Mouse (Mus musculus): ENCODE measurements around the gene Tbc1d22b. TPM values are rescaled to one million over a fixed set of nuclear protein-coding genes. Genes with fewer than 3 reads are reported as not detected.

Tbc1d22b gene
- total RNA-seq, 2 experiments from 2014 or later: 15.6 to 16.1 TPM

Small RNA genes within 50 kb of the gene (microRNA-seq; reads per million reads assigned to microRNA genes)
- gene Mir7667: 0 reads per million in 2 experiments

Other genes with a start within 250 kb of the Tbc1d22b start
- 10 to 100 TPM in 1 of 2 experiments, 1 to 10 TPM in 1; 8.8 to 10.2 TPM for gene Pi16, start 232.1 kb upstream of the Tbc1d22b start, total RNA-seq (2021)
- gene Mtch1, start 201.9 kb upstream of the Tbc1d22b start, total RNA-seq (2021): 100 to 1,000 TPM; 358 to 374 TPM
- gene Fgd2, start 188.9 kb upstream of the Tbc1d22b start, total RNA-seq (2021): 1 to 10 TPM; 2.1 to 2.8 TPM
- 10 to 100 TPM; 74.0 to 77.0 TPM for gene Pim1, start 59.0 kb upstream of the Tbc1d22b start, total RNA-seq (2021)
- not detected for gene Gm17657, start 147 bp upstream of the Tbc1d22b start, total RNA-seq (2021)
- gene Tmem217, start 2.6 kb downstream of the Tbc1d22b start, total RNA-seq (2021): not detected
- 10 to 100 TPM; 24.7 to 28.6 TPM for gene Rnf8, start 65.0 kb downstream of the Tbc1d22b start, total RNA-seq (2021)
- gene Gm28043, start 65.1 kb downstream of the Tbc1d22b start, total RNA-seq (2021): 1 to 10 TPM; 2.5 to 2.6 TPM
- gene Cmtr1, start 110.8 kb downstream of the Tbc1d22b start, total RNA-seq (2021): 10 to 100 TPM; 56.9 to 70.7 TPM
- 10 to 100 TPM; 15.3 to 18.4 TPM for gene Ccdc167, start 167.3 kb downstream of the Tbc1d22b start, total RNA-seq (2021)

All from heart, postnatal 4 days (tissue).